Mouse (Mus musculus) ovary, adult 18-20 months (tissue): ENCODE measurements around the gene S100a13.

Experiments
- DNase-seq: peaks from one replicate; pipeline ENCODE4 v3.0.0; 2022; ENCODE audit warnings: low spot score, mixed read lengths

Gene S100a13

GRCm38 (mm10) chr3:90555954-90556353 lies 41.7 kb downstream of the S100a13 start:
- no peak for DNase-seq

GRCm38 (mm10) chr3:90560008-90560628 lies 45.9 kb downstream of the S100a13 start, which contains the start of gene S100a3:
Gene S100a3, plus strand, starts transcription at chr3:90560578.
- no peak for DNase-seq
